Mouse (Mus musculus): ENCODE results near the gene 1700029J07Rik.

1700029J07Rik gene

GRCm38 (mm10) chr8:45975126-45975836 lies at the start of gene 1700029J07Rik, which contains the start of gene Ufsp2:
TSS of gene 1700029J07Rik (minus strand) at chr8:45975252.
TSS of gene Ufsp2 (plus strand) at chr8:45975528.
- H3K36me3 ChIP-seq (ENCODE audit: insufficient read depth, low read length), result peaks cover 5% of the 10 kb centered on the region; the same call in 1 of the 2 replicates
- peak within 1 kb of the TSS; percentile 77 for H3K4me3 ChIP-seq (replicated peaks; ENCODE audit: low read length)
- peaks cover 59% of the 10 kb centered on the region for H3K9me3 ChIP-seq (ENCODE audit: low read length)
- TF ChIP-seq POU5F1 (IDR thresholded peaks at IDR 0.05; ENCODE audit: borderline replicate concordance, low read length), result no peak
- no peak for TF ChIP-seq NANOG (IDR thresholded peaks at IDR 0.05; ENCODE audit: borderline replicate concordance, low read length)
- no peak for TF ChIP-seq CTCF (conservative IDR thresholded peaks at IDR 0.05; ENCODE audit: low read length)
- no peaks in the 10 kb centered on the region for H3K27me3 ChIP-seq (ENCODE audit: insufficient read depth, low read length)
- 0 out of 2 replicates have a peak, but pooled peaks cover 3% of the 10 kb centered on the region for H3K4me1 ChIP-seq (replicated peaks; ENCODE audit: low read depth, low read length)

GRCm38 (mm10) chr8:46024392-46024791 lies 49.3 kb upstream of the 1700029J07Rik start:
- no peaks in the 10 kb centered on the region for H3K27me3 ChIP-seq (ENCODE audit: insufficient read depth, low read length)
- no peak for TF ChIP-seq NANOG (IDR thresholded peaks at IDR 0.05; ENCODE audit: borderline replicate concordance, low read length)
- no peak for TF ChIP-seq POU5F1 (IDR thresholded peaks at IDR 0.05; ENCODE audit: borderline replicate concordance, low read length)
- no peak for TF ChIP-seq CTCF (conservative IDR thresholded peaks at IDR 0.05; ENCODE audit: low read length)
- H3K9me3 ChIP-seq (ENCODE audit: low read length), result peaks cover 9% of the 10 kb centered on the region; the same call in 1 of the 2 replicates
- H3K36me3 ChIP-seq (ENCODE audit: insufficient read depth, low read length), result no peaks in the 10 kb centered on the region
- H3K4me3 ChIP-seq (replicated peaks; ENCODE audit: low read length), result no peak overlapping the region
- H3K4me1 ChIP-seq (replicated peaks; ENCODE audit: low read depth, low read length), result no peaks in the 10 kb centered on the region

GRCm38 (mm10) chr8:46022758-46023157 lies 47.7 kb upstream of the 1700029J07Rik start:
- no peak overlapping the region for H3K4me3 ChIP-seq (replicated peaks; ENCODE audit: low read length)
- peaks cover 9% of the 10 kb centered on the region; the same call in 1 of the 2 replicates for H3K9me3 ChIP-seq (ENCODE audit: low read length)
- no peaks in the 10 kb centered on the region for H3K36me3 ChIP-seq (ENCODE audit: insufficient read depth, low read length)
- H3K27me3 ChIP-seq (ENCODE audit: insufficient read depth, low read length), result no peaks in the 10 kb centered on the region
- H3K4me1 ChIP-seq (replicated peaks; ENCODE audit: low read depth, low read length), result no peaks in the 10 kb centered on the region
- TF ChIP-seq NANOG (IDR thresholded peaks at IDR 0.05; ENCODE audit: borderline replicate concordance, low read length) (no peak), POU5F1 (IDR thresholded peaks at IDR 0.05; ENCODE audit: borderline replicate concordance, low read length) (no peak), CTCF (conservative IDR thresholded peaks at IDR 0.05; ENCODE audit: low read length) (no peak)

- Histone ChIP-seq H3K9me3 (ENCODE audit: low read length) (peaks cover 9% of the 10 kb centered on the region; the same call in 1 of the 2 replicates), H3K27me3 (ENCODE audit: insufficient read depth, low read length) (no peaks in the 10 kb centered on the region), H3K4me1 (replicated peaks; ENCODE audit: low read depth, low read length) (no peaks in the 10 kb centered on the region), H3K4me3 (replicated peaks; ENCODE audit: low read length) (no peak overlapping the region), H3K36me3 (ENCODE audit: insufficient read depth, low read length) (no peaks in the 10 kb centered on the region)
- no peak for TF ChIP-seq NANOG (IDR thresholded peaks at IDR 0.05; ENCODE audit: borderline replicate concordance, low read length)
- no peak for TF ChIP-seq CTCF (conservative IDR thresholded peaks at IDR 0.05; ENCODE audit: low read length)
- no peak for TF ChIP-seq POU5F1 (IDR thresholded peaks at IDR 0.05; ENCODE audit: borderline replicate concordance, low read length)
These were observed 47.2 kb upstream of the 1700029J07Rik start for GRCm38 (mm10) chr8:46022203-46022602.

GRCm38 (mm10) chr8:46010746-46011680 lies 36.0 kb upstream of the 1700029J07Rik start:
- Histone ChIP-seq H3K9me3 (ENCODE audit: low read length) (no peaks in the 10 kb centered on the region), H3K27me3 (ENCODE audit: insufficient read depth, low read length) (no peaks in the 10 kb centered on the region), H3K36me3 (ENCODE audit: insufficient read depth, low read length) (no peaks in the 10 kb centered on the region), H3K4me3 (replicated peaks; ENCODE audit: low read length) (no peak overlapping the region), H3K4me1 (replicated peaks; ENCODE audit: low read depth, low read length) (peaks cover 7% of the 10 kb centered on the region; the same call in 1 of the 2 replicates)
- TF ChIP-seq CTCF (conservative IDR thresholded peaks at IDR 0.05; ENCODE audit: low read length) (peak; percentile 11; the same call in 1 of the 2 replicates), POU5F1 (IDR thresholded peaks at IDR 0.05; ENCODE audit: borderline replicate concordance, low read length) (no peak), NANOG (IDR thresholded peaks at IDR 0.05; ENCODE audit: borderline replicate concordance, low read length) (no peak)

GRCm38 (mm10) chr8:46010306-46010705 lies 35.3 kb upstream of the 1700029J07Rik start:
- Histone ChIP-seq H3K36me3 (ENCODE audit: insufficient read depth, low read length) (no peaks in the 10 kb centered on the region), H3K9me3 (ENCODE audit: low read length) (no peaks in the 10 kb centered on the region), H3K4me3 (replicated peaks; ENCODE audit: low read length) (no peak overlapping the region), H3K27me3 (ENCODE audit: insufficient read depth, low read length) (no peaks in the 10 kb centered on the region), H3K4me1 (replicated peaks; ENCODE audit: low read depth, low read length) (peaks cover 10% of the 10 kb centered on the region)
- TF ChIP-seq POU5F1 (IDR thresholded peaks at IDR 0.05; ENCODE audit: borderline replicate concordance, low read length) (no peak), NANOG (IDR thresholded peaks at IDR 0.05; ENCODE audit: borderline replicate concordance, low read length) (no peak), CTCF (conservative IDR thresholded peaks at IDR 0.05; ENCODE audit: low read length) (no peak)

GRCm38 (mm10) chr8:46007050-46007672 lies 32.1 kb upstream of the 1700029J07Rik start:
- no peaks in the 10 kb centered on the region for H3K27me3 ChIP-seq (ENCODE audit: insufficient read depth, low read length)

More at GRCm38 (mm10) chr8:46007050-46007672, 32.1 kb upstream of the 1700029J07Rik start:
- Histone ChIP-seq H3K9me3 (ENCODE audit: low read length) (peaks cover 1% of the 10 kb centered on the region; the same call in 1 of the 2 replicates), H3K4me1 (replicated peaks; ENCODE audit: low read depth, low read length) (peaks cover 14% of the 10 kb centered on the region), H3K4me3 (replicated peaks; ENCODE audit: low read length) (no peak overlapping the region), H3K36me3 (ENCODE audit: insufficient read depth, low read length) (no peaks in the 10 kb centered on the region)
- no peak for TF ChIP-seq CTCF (conservative IDR thresholded peaks at IDR 0.05; ENCODE audit: low read length)
- TF ChIP-seq NANOG (IDR thresholded peaks at IDR 0.05; ENCODE audit: borderline replicate concordance, low read length), result no peak
- no peak for TF ChIP-seq POU5F1 (IDR thresholded peaks at IDR 0.05; ENCODE audit: borderline replicate concordance, low read length)
